Mouse (Mus musculus) erythroblast, embryonic 14.5 days (primary cell): Measurements from ENCODE around the gene Ajm1.

Source experiments
- GATA1 ChIP-seq: IDR thresholded peaks from 2 replicates; pipeline ENCODE4 v1.6.1; 2012; ENCODE audit warnings: low read length, inconsistent platforms, mixed read lengths
- TAL1 ChIP-seq: IDR thresholded peaks from 3 replicates; pipeline ENCODE4 v1.6.1; 2012; ENCODE audit warnings: low read length, inconsistent platforms, mixed read lengths

DNA sequence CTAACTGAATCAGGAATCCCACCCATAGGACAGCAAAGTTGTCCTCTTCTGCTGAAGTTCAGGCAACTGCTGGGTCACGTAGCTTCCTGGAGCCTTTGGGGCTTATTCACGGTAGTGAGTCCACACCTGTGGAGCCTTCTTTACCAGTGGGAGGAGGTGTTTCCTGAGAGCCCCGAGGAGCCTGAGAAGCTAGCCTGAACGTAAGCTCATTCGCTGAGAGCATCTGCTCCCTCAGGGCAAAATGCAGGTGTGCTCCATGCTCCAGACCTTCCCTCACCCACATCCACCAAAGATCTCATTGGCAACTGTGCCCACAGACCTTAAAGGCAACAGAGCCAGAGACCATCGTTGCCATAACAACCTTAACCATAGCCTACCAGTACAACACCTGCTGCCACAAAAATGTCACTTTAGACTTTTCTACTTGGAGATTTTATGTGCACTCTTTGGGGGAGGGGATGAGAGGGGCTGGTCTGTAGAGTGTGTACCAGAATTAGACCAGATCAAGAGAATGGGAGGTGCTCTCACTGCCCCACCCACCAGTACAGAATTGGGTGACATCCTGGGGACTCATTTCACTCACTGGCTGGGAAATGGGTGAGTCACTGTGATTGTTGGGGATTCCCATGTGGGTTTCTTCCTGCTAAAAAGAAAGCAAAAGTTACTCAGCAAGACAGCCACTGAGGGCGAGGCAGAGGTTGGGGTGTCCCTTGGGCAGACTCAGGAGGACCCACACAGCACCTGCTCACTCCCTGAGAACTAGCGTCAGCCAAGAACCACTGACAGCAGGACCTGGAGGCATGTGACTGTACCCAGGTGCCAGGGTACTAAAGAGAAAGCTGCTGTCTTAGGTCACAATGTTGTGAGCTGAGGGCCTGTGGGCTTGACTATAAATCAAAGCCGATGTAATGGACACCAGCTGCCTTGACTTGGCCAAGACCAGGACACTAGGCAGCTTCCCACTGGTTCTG lies 32.3 kb downstream of the Ajm1 start:
- TF ChIP-seq GATA1 (no peak), TAL1 (no peak)
